Mouse (Mus musculus): ENCODE measurements at regions not wholly inside any gene's neighbourhood (a gene's known extent, or its start where the extent isn't known, plus 50 kb on each side); places are given as distances from the start of the nearest gene placed in this dataset.

DNA sequence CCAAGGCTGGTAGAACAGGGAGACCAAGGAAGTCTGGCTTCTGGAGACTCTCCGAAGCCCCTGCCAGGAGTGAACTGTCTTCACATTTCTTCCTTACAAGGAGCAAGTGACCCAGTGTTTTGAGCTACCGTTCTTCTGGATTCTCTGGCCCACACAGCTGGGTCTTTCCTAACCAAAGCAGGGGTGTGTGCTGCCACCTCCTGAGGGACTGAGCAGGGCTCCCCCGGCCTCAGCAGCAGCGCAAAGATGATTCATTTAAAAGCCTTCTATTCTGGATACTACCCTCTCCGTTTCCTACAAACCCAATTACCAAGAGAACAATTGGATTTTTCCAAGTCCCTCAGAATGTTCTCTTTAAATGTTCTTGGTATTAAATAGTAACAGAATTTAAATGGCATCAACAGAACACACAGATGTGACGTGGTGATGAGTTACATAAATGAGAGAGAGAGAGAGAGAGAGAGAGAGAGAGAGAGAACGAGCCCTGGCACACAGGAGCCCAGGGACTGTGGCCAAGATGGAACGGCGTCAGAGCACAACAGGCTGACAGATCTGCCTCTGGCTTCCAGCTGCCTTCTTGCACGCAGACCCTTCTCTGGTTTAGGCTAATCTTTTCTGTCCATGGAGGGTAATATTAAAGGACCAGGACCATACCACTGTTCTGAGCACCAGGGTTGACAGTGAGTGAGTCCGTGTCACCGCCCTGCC is 191.6 kb downstream of the Agtpbp1 start:
- CTCF ChIA-PET = no interaction called here

DNA sequence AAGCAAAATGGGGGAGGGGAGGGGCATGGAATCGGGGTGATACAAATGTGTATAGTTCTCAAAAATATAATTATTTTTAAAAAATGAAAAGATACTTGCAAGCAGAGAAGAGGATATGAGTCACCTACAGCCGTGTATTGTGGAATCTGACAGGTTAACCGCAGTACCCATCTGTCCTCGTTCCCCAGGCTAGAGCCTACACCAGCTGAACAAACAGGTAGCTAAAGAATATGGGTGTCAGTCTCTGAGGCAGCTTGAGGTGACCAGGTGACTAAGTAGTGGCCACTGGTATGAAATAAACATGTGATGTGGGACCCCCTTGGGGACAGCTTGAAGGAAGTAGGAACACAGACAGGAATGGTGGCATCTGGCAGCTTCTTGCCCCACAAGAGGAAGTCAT is 192.2 kb downstream of the Agtpbp1 start:
- CTCF ChIA-PET = no interaction called here

DNA sequence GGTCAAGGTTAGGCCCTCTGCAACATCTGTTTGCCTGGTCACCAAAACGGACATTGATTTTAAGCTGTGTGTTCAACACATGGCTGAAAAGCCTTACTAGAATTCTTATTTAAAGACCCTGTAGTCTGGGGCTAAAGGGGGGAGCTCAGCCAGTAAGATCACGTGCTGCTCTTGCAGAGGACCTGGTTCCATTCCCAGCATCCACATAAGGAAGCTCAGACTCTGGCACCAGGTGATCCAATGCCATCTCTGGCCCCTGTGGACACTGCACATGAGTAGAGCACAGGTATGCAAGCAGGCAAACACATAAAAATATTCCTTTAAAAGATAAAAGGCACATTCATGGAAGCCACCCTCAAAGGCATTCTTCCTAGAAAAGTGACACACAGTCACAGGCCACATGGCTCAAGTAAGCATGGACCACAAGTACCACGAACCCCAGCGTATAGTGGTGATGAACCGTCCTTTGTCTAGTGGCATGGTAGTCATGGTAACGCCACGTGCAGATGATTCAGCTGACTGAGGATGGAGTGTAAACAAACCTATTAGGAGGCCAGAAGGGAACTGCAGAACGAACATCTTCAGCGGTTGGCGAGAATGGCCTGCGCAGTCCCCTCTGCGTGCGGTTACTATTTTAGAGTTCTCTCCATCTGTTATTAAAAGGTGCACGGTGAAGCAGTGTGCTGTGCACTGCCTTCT is 197.3 kb downstream of the Agtpbp1 start:
- CTCF ChIA-PET = no interaction called here

DNA sequence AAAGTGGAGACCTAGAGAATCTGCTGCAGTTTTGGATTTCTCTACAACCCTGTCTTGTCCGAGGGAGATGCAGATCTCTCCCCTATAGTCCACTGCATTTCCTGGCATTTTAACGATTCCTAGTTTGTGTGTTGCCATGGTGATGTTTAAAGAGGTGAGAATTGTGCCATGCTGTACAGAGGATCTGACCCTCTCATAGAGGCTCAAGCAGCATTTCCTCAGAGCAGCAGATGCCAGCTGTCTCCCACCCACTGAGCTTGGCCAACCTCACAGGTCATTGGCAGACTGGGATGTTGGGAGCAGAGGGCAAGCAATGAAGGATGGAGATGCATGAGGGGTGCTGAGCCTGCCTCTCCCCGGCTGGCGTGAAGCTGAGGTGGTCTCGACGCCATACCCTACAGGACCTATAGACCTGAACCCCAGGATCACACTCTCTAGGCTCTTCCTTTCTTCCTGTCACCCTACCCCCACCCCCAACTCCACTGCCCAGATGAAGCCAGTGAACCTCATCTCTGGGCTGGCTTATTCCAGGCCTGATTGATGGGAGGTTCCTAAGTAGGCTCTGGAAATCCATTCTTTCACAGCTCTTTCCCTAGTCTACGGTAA is 198.0 kb downstream of the Agtpbp1 start:
- CTCF ChIA-PET = no interaction called here

DNA sequence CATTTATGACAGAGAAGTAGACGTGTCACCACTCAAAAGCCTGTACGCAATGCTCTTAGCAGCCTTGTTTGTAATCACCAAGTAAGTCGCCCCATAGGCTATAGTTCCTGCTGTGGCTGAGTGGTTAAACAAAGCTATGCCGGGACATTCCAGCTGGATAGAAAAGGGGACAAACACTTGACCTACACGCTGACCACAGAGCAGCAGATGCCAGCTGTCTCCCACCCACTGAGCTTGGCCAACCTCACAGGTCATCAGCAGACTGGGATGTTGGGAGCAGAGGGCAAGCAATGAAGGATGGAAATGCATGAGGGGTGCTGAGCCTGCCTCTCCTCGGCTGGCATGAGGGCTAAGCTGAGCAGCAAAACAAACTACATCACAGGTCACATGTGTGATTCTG is 199.2 kb downstream of the Agtpbp1 start:
- CTCF ChIA-PET = no interaction called here

DNA sequence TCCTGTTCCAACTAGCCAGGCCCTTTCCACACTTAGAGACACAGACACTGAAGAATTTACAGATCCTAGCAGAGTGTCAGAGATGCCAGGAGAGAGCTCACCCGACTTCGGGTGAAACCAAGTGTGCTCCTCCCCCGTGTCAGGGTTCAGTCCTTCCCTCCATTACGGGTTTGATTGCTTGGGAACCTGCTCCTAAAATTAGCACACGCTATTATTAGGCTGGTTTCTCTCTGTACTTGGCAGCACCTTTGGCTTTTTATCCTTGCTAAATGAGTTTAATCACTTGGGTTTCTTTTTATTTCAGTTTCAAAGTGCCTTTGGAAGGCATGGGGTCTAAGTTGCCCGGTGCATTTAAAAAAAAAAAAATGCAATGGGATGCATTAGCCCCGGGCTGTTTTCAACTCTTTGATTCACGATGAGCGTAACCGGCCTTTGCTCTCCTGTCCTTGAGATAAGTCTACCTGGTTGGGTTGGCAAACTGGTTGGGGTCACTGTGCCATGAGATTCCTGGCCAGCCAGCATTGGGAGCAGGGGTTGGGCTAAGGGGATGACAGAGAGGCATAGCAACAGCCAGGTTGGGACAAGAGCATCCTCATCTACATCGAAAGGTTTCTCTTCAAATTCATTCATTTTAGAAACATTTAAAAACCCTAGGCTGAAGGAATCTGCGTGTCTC is 214.7 kb downstream of the Agtpbp1 start:
- CTCF ChIA-PET = no interaction called here

DNA sequence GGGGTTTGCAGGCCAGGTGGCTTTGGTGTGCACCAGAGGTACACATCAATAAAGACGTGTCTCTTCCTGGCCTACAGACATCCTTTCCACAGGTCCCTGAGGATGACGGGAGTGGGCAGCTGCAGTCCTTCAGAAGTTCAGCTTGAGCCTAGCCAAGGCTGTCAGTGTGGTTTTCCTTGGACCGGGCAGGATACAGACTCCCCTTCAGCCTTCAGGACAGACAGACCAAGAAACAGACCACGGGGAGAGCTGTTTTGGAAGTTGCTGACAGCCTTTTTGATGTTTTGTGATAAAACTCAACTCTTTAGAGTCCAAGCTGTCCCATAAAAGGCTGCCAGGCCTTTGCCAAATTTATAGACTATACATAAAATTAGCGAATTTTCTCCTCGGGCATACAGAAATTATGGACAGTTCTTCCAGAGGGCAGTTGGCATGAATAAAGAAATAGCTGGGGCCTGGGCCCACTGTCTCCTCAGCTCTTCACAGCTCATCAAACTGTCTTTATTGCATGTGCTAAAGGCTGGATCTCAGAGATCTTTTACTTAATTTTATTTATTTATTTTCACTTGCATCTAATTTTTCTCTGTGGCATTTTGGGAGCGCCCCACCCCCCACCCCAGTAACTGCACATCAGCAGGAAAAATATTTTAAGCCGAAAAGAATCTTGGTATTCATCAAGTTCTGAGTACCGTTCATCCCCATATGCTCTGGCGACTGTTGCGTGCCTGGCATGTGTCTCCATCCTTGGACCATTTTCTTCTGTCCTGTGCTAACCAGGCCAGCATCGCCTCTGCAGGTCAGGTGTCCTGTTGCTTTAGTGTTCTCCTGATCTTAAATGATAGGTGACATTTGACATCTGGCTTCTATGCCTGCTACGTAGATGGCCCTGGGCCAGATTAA is 216.2 kb downstream of the Agtpbp1 start:
- CTCF ChIA-PET = no interaction called here

DNA sequence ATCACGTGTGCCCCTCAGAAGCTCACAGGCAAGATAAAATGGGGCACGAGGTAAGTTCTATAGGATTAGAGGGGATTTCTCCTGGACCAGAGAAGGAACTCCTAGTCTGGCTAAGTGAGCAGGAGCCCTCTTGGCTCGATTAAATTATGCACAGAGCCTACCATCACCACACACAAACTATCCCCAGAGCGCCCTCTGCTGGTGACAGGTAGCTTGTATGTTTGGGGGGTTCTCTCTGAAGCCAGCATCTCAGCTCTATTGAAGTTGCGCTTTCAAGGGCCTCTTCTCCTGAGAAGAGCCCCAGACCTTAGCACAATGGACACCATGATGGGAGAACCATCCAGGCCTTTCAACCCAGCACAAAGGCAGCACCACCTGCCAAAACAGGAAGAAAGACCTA is 219.6 kb downstream of the Agtpbp1 start:
- CTCF ChIA-PET = no interaction called here

DNA sequence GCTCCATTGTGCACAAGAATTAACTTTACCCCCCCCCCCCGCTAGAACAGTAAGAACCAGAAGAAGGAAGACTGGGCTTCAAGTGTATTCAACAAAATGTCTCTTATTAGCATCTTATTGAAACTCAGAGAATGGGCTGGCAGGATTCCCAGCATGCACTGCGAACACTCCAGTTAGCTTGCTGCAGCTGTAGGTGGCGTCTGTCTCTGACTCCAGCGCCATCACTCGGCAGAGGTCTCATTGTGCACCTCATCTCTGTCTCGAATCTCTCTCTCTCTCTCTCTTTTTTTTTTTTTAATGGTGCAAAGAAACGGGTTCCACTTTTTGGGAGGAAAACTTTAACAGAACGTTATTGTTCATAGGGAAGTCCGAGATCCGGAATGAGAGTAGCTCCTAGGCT is 221.6 kb downstream of the Agtpbp1 start:
- CTCF ChIA-PET = no interaction called here

DNA sequence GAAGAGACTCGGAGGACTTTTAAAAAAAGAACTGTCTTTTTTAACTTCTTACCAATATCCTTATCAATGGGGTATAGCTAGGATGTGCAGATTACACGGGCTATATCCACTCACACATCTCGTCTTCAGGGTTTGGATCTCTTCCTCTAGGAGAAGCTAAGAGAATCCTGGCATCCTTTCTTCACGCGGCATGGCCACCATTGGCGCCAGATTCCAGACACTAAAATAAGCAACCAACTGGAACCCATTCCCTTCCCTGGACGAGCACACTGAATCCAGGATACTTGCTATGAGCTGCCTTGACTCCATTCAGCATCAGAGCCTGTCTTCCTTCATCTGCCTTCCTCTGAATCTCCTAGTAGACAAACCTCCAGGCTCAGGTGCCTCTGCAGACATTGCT is 223.7 kb downstream of the Agtpbp1 start:
- CTCF ChIA-PET = no interaction called here

DNA sequence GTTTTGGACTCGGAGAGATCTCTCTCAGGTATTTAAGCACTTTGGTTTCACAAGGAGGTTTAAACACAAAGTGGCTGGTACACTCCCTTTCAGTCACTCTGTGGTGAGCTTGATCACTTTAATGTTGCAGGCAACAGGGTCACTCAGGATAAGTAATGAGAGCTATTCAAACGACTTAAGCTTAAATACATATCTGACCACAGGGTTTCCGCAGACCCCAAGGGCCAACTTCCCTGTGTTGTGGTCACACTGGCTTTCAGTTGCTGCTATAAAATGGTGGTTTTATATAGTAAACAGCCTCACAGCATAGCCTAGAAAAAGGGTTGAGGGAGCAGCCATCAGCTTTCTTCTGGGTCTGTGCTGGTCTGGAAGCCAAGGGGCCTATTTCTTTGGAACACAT is 225.0 kb downstream of the Agtpbp1 start:
- CTCF ChIA-PET = no interaction called here

DNA sequence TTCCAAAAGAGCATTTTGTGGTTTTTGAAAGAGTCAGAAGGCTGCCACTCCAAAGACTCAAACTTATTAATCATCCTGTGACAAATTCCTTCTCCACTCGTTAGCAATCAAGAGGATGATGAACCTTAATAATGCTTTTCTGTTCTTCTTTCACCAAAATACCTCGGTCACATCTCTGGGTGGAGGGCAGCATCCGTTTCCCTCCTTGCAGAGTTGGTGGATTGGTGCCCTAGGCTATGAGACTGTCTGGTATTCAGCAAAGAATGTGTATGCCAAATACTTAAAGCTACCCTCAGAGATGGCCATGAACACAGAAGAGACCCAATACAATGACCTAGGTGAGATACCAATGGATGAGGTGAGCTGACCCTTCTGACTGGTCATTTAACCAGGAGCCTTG is 226.6 kb downstream of the Agtpbp1 start:
- CTCF ChIA-PET = no interaction called here

DNA sequence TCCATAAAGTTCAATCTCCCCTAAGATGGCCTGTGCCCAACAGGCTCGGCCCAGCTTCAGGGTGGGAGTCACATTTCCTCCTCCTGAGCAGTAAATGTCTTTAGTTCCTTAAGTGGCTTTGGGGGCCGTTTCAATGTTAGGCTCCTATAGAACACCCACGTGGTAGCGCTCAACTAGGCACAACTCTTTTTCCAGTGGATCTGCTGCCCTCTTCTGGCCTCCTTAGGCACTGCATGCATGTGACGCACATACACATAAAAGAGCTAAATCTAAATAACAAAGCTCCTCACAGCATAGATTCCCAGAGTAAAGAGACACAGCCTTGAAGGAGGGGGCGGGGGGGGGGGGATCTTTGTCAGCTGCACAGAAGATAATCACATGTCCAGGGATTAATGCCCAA is 233.6 kb downstream of the Agtpbp1 start:
- CTCF ChIA-PET = no interaction called here

DNA sequence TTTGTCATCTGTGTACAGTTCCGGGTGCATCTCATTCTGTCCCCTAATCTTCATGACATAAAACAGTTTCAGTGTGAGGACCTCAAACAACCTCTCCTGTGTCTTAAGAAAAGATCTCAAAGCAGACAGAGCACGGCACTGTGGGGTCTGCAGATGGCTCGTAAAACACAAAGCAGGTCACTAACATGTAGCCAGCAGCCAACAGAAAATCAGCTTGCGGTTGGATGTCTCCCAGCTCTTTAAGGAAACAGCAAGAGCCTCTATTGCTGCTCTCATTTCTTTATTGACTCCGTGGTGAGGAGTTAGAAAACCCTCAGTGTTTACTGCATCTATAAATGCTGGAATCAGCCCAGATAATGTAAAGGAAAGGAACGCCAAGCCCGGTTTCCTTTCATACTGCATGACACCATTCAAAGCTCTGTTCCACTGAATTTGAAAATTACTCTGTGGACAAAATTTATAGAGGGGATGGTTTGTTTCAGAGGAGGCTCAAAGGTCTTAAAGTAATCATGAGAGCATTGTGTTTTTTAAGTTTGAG is 234.3 kb downstream of the Agtpbp1 start:
- CTCF ChIA-PET = no interaction called here

DNA sequence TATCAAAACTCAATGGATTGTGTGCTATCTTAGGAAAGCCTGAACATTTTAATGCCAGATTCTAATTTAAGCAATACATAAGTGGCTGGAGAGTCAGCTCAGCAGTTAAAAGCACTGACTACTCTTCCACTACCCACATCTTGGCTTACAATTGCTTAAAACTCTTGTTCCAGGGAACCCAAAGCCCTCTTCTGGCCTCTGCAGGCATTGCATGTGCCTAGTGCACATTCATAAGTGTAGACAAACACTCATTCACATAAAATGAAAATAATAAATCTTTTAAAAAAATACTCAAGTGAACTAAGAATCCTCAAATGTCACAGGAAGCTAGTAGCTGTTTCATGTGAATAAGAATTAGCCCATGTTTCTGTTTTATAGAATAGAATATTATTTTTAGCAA is 236.5 kb downstream of the Agtpbp1 start:
- CTCF ChIA-PET = no interaction called here

DNA sequence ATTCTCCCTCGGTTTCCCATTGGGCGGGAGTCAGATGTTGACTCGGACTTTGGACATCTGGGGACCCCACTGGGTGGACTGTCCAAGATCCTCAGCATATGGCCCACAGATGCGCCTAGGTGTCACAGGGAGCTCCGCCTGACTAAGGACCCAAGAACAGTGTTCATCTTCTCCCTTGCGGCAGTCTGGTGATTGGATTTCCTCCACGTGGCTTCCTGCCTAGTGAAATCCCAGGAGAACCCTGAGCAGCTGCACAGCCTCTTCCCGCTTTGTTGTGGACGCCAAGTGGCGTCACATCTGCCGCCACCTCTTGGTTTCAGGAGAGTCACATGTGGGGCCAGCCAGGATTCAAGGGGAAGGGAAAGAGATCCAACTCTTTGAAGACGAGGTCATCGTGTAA is 243.2 kb downstream of the Agtpbp1 start:
- CTCF ChIA-PET = no interaction called here

DNA sequence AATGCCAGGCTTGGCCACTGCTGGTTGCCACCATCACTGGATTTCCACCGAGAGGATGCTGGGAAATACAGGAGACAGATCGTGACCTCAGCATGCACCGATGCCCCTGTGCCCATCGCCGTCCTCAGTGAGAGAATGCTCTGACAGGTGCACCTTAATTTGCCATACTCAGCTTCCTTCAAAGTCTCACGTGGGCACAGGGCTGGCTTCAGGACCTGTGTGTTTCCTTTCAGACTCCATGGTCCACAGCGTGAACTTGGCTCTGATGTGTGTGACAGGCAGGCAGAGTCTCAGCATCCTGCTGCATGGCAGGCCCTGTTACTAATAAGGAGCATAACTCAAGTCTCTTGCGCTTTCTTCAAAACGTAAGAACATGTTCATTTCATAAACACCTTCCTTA is 246.6 kb downstream of the Agtpbp1 start:
- CTCF ChIA-PET = no interaction called here

DNA sequence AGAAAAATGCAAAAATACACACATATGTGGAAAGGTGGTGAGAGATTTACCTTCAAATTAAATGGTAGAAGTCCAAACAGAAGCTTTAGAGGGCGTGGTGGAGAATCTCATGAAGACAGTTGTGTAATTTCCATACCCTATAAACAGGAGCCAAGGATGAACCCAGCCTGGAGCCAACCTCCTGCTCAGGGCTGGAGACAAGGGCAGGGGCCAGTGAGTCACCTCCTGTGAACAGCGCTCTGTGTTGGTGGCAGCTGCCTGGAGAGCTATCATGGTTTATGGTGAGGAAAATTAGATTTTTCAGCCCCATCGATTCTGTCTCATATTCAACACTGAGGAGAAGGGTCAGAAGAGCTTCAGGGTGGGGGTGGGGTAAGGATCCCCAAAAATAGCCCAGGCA is 261.1 kb downstream of the Agtpbp1 start:
- CTCF ChIA-PET = no interaction called here

DNA sequence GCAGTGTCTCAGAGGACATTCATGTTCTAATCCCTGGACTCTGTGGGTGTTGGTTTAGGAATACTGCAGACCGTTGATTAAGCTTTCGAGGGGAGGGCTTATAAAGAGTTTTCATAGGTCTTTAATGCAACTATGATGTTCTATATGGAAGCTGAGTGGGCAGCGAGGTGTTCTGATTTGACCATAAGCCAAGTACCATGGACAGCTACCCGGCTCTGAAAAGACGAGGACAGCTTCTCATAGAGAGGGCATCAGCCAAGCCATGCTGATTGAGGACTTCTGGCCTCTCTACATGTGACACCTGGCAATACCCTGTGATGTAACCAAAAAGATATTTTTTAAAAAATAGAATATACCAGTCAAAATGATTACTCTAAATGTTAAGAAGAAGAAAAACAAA is 261.6 kb downstream of the Agtpbp1 start:
- CTCF ChIA-PET = no interaction called here

DNA sequence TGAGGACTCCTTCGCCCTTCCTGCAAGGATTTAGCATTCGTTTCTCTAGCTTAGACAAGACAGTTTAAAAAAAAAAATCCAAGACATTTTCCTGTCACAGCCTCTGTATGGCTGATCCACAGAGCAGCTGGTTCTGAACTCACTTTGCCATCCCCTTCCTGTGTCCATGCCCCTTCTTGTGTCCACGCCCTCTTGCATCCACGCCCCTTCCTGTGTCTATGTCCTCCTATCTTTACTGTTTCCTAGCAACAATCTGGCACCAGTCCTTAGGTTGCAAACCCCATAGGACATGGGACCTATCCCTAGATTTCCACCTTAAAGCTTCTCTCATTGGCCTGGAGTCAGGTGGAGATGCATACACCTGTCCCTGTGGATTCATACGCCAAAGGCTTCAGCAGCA is 264.8 kb downstream of the Agtpbp1 start:
- CTCF ChIA-PET = no interaction called here

DNA sequence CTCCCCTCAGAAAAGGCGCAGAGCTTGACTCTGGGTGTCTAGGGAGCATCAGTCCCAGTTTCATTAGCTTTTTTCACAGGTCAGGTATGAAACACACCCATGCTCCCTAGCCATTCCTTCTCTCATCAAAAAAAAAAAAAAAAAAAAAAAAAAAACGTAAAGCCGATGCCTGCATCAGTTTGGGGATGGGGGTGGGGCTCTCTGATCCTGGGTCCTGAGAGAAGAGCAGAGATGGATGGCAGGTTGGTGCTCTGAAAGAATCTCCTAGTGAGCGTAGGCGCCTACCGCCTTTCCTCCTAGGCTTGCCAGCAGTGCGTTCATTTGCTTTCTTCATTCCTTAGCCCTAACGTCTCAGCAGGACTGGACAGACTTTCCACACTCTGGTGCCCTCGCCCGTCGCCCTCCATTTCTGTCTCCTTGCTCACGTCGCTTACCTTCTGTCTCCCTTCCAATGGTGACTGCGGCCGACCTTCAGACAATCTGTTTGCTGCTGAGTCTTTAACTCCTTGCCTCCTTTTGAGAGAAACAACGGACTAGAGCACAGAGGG is 267.5 kb downstream of the Agtpbp1 start:
- CTCF ChIA-PET = no interaction called here

DNA sequence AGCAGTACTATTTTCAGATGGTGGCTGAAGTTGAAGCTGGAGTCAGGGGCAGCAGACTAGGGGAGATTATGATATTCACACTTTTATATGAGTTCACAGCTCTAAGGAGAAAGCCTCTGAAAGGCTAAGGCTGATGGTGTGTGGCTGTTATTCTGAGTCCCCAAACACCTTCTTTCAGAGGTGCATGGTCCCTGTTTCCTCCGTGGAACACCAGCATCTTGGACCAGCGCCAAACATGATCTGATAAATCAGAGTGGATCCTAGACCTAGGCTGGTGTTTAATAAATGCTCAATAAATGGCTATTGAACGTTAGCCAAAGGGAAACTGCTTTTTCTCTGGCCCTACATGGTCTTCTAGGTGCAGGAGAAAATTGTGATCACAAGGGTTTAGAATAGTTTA is 269.2 kb downstream of the Agtpbp1 start:
- CTCF ChIA-PET = no interaction called here
